Mouse (Mus musculus): Measurements from ENCODE around the gene Pank4.

GRCm38 (mm10) chr4:154986096-154986495 is 22.2 kb downstream of the Pank4 start:
- TF ChIP-seq POLR2A (IDR thresholded peaks at IDR 0.05; ENCODE audit: insufficient read depth, low read depth, low read length) (no peak), CTCF (IDR thresholded peaks at IDR 0.05; ENCODE audit: insufficient read depth, low read depth, low read length) (peak; percentile 77)

Data from olfactory bulb, adult 2 months (tissue).